Mouse (Mus musculus): Measurements from ENCODE around the gene March2.

GRCm38 (mm10) chr17:33678771-33679170 is 39.7 kb downstream of the March2 start:
- TF ChIP-seq CTCF (IDR thresholded peaks at IDR 0.05; ENCODE audit: low read depth, low read length): no peak
- no peak for TF ChIP-seq POLR2A (IDR thresholded peaks at IDR 0.05; ENCODE audit: insufficient read depth, low read length)
- TF ChIP-seq EP300 (IDR thresholded peaks at IDR 0.05; ENCODE audit: insufficient read depth, low read depth, low read length): no peak
